Mouse (Mus musculus) urinary bladder, adult 2 months (tissue): Measurements from ENCODE around the gene Yipf6. TPM values are rescaled to one million over a fixed set of nuclear protein-coding genes. Genes with fewer than 3 reads are reported as not detected.
A peak's percentile ranks its signal among the peaks of the same experiment; 100 is the strongest.
"Not testable (repeated sequence)": the region's sequence is repeated elsewhere in the genome, so short reads cannot be mapped to it uniquely, and the experiment has no call there.

Source experiments
- DNase-seq: peaks from one replicate; pipeline ENCODE4 v3.0.0; 2022; ENCODE audit warnings: low spot score
- polyA plus RNA-seq: library from polyadenylated mRNA; depleted of rRNA; stranded (reverse); fragments of >200 nt; gene quantifications from 2 replicates; pipeline ENCODE4 v1.2.3, GENCODE M21; 2012; rRNA removed

The Yipf6 gene
- 27.2 and 31.5 TPM in 2 replicates for polyA plus RNA-seq

- DNase-seq: no peak
Observed at GRCm38 (mm10) chrX:98936101-98936500, at the start of gene Yipf6. TSS of gene Yipf6 (plus strand) at chrX:98936316.

- DNase-seq: no peak
Observed at GRCm38 (mm10) chrX:98890072-98890405, 46.1 kb upstream of the Yipf6 start.

- peak; percentile 59 for DNase-seq
Observed at GRCm38 (mm10) chrX:98890406-98891116, 45.6 kb upstream of the Yipf6 start, which contains the start of gene Ophn1. TSS of gene Ophn1 (minus strand) at chrX:98891025.

GRCm38 (mm10) chrX:98898307-98898706, 37.8 kb upstream of the Yipf6 start:
- DNase-seq: no peak

- no peak for DNase-seq
Observed at GRCm38 (mm10) chrX:98904226-98904625, 31.9 kb upstream of the Yipf6 start.

GRCm38 (mm10) chrX:98908910-98909309, 27.2 kb upstream of the Yipf6 start:
- DNase-seq: no peak

DNA sequence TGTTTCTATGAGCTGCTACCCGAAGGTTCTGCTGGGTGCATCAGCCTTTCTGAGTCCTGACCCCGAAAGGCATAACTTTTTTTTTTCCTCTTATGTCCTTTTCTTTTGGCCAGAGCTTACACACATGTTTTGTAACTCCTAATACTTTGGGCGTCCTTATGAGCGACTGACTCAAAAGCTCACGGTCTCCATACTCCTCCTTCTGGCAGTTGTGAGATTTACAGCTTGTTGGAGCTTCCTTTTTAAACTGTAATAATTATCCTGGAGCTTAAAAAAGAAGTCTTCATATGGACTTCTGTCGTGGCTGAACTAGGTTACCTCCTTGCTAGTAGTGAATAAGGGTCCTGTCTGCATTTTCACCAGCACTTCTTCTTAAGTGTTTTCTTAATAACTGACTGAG, 16.7 kb upstream of the Yipf6 start:
- DNase-seq: no peak

GRCm38 (mm10) chrX:98936707-98937554, 815 bp downstream of the Yipf6 start:
- DNase-seq: peak; percentile 89

GRCm38 (mm10) chrX:98937555-98938294, 1.6 kb downstream of the Yipf6 start:
- peak; percentile 87 for DNase-seq

GRCm38 (mm10) chrX:98953941-98954340, 17.8 kb downstream of the Yipf6 start:
- no peak for DNase-seq

DNA sequence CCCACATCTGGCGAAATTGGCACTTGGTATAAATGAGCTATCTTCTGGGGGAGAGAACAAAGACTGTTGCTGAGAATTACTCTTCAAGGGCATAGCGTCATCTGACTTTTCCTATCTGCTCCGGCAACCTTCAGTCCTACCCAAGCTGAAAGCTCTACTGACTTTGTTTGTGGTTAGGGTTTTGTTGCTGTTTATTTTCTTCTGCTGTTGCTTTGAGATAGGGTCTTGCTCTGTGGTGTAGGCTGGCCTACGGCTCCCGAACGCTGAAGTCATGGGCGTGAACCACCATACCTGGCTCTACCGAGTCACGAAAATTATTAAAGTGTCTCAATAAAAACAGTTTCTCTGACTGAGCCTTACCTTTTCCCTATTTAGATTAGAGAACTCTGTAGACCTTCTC, 22.2 kb downstream of the Yipf6 start:
- no peak for DNase-seq

DNA sequence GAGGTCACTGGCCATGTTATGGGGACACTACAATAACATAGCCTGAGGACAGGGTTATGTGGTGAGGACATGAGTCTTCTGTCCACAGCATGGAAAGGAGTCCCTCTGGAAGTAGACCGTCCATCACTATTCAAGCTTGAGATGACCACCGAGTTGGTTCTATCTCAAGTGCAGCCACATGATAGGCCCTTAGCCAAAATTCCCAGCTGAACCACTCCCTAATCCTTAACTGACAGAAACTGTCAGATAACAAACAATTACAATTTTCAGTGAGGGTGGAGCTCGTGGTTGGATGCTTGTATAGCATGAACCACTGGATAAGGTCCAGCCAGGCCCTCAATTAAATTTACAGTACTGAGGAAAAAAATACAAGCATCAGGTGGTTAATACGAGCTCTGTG, 22.9 kb downstream of the Yipf6 start:
- DNase-seq: no peak

DNA sequence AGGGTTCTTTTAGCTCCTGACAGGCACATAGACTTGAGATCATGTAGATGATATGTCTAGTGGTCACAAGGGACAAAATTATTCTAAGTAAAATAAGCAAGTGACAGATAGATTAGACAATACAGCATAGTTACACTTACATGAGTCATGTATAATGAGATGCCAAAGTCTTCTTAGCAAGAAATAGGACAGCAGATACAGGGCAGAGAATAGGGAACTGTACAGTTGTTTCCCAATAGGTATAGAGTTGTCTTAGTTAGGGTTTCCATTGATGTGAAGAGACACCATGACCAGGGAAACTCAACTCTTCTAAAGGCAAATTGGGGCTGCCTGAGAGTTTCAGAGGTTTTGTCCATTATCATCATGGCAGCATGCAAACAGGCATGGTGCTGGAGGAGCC, 27.6 kb downstream of the Yipf6 start:
- no peak for DNase-seq

DNA sequence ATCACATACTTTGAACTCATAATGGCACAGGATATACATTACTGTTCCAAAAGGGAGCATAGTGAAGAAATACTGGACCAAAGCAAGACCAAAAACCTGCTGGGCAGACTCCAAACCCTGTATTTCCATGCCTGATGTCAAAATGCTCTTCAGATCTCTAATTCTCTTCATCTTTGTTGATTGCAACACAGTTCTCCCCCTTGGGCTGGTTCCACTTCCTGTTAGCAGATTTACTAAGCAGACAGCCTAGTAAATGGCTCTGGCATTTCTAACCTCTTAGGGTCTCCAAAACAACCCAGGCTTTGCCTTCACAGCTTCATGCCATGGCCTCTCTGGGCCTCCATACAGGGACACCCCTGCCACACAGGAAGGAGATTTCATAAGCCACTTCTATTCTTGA, 28.4 kb downstream of the Yipf6 start:
- no peak for DNase-seq

GRCm38 (mm10) chrX:98986611-98987010, 50.5 kb downstream of the Yipf6 start:
- DNase-seq: not testable (repeated sequence)

DNA sequence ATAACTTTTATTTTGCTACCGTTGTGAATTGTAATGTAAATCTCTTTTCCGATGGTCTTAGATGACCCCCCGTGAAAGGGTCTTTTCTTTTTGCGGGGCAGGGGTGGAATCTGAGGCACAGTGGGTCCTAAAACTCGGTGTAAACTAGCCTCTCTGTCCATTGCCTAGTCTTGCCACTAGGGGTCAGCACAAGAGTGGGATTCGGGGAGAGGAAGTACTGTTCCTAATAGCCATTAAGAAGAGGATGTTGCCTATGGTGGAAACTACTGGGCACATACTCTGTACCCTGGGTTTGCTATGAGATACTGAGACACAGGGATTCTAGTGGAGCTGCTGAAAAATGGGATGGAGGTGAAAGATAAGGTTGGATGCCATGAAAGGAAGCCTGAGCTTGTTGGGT, 53.5 kb downstream of the Yipf6 start:
- no peak for DNase-seq

Other genes starting within 250 kb of the Yipf6 start
- 10.7 and 11.6 TPM in 2 replicates for gene Ophn1, start 45.3 kb upstream of the Yipf6 start, polyA plus RNA-seq
- gene Stard8, start 66.9 kb downstream of the Yipf6 start, polyA plus RNA-seq: 15.0 and 15.7 TPM in 2 replicates
- gene Efnb1, start 199.8 kb downstream of the Yipf6 start, polyA plus RNA-seq: 22.2 and 23.2 TPM in 2 replicates